ENCODE assay signal across 8 mouse cellular contexts in genomic region chr19:47537300-47537792, GRCm38 (mm10). TPM values are rescaled to one million over a fixed set of nuclear protein-coding genes. Genes with fewer than 3 reads are reported as not detected.
DNase-seq lines count a peak whose midpoint lies in the region; ATAC-seq and TF ChIP-seq lines count a peak whose summit lies in the region.

TSS of gene Stn1 (minus strand) at chr19:47537507.

- 5% methylated on average over 10 of the region's 10 CpGs for WGBS in forebrain, embryonic 15.5 days
- 2% methylated on average over 10 of the region's 10 CpGs for WGBS in intestine, embryonic 14.5 days
- WGBS in lung, embryonic 15.5 days, result 2% methylated on average over 10 of the region's 10 CpGs
- 5% methylated on average over 10 of the region's 10 CpGs for WGBS in small intestine, adult 2 months

- no peak for DNase-seq in gastrocnemius, postnatal 10 days
- DNase-seq in gastrocnemius, postnatal 14 days, result no peak
- no peak for DNase-seq in Patski (ENCODE audit: low read depth, low spot score)
- DNase-seq in intestine, embryonic 14.5 days (ENCODE audit: low spot score), result peak; percentile 64
- no peak for DNase-seq in natural killer cell, adult 2 months (ENCODE audit: low spot score in 2 of 2)

- peak within 1 kb of the TSS; percentile 63 for H3K4me3 ChIP-seq in forebrain, embryonic 15.5 days
- H3K4me3 ChIP-seq in intestine, embryonic 14.5 days (ENCODE audit: low read depth, low read length), result peak within 1 kb of the TSS; percentile 63
- peak within 1 kb of the TSS; percentile 58 for H3K4me3 ChIP-seq in lung, embryonic 15.5 days
- peak within 1 kb of the TSS; percentile 79 for H3K4me3 ChIP-seq in small intestine, adult 2 months (ENCODE audit: low read depth, low read length)

- POLR2A ChIA-PET in Patski (lab: Charles Lee), result no interaction called here

- H3K4me2 ChIP-seq in forebrain, embryonic 15.5 days (replicated peaks), result peak within 1 kb of the TSS; percentile 83
- H3K4me2 ChIP-seq in intestine, embryonic 14.5 days (ENCODE audit: low read length), result peak within 1 kb of the TSS; percentile 84
- peak within 1 kb of the TSS; percentile 79 for H3K4me2 ChIP-seq in lung, embryonic 15.5 days

- peak; percentile 13 for ATAC-seq in Patski
- peak; percentile 36 for ATAC-seq in forebrain, embryonic 15.5 days (replicated peaks)
- peak; percentile 11; the same call in 1 of the 2 replicates for ATAC-seq in intestine, embryonic 14.5 days (replicated peaks; ENCODE audit: low FRiP score, low TSS enrichment, low read depth)
- peak; percentile 48 for ATAC-seq in lung, embryonic 15.5 days (ENCODE audit: borderline replicate concordance, extremely low read depth, low FRiP score, low TSS enrichment)

- no peak for TF ChIP-seq POLR2A in small intestine, adult 2 months (IDR thresholded peaks at IDR 0.05; ENCODE audit: low read depth, low read length)

- no peaks in the 10 kb centered on the region for H3K9me3 ChIP-seq in forebrain, embryonic 15.5 days
- 0 out of 2 replicates have a peak, but pooled peaks cover 2% of the 10 kb centered on the region for H3K9me3 ChIP-seq in intestine, embryonic 14.5 days (ENCODE audit: control insufficient read depth, low read length)
- H3K9me3 ChIP-seq in lung, embryonic 15.5 days, result no peaks in the 10 kb centered on the region

- no peaks in the 10 kb centered on the region for H3K27me3 ChIP-seq in Patski
- H3K27me3 ChIP-seq in forebrain, embryonic 15.5 days, result no peaks in the 10 kb centered on the region
- H3K27me3 ChIP-seq in intestine, embryonic 14.5 days (replicated peaks; ENCODE audit: control insufficient read depth, insufficient read depth, low read length), result no peaks in the 10 kb centered on the region
- no peaks in the 10 kb centered on the region for H3K27me3 ChIP-seq in lung, embryonic 15.5 days
- no peaks in the 10 kb centered on the region for H3K27me3 ChIP-seq in small intestine, adult 2 months (ENCODE audit: control insufficient read depth, insufficient read depth, low read length)

- in situ Hi-C loops in Patski (cut with MboI; ENCODE audit: low pct_unique_long_range_greater_than_20kb), result loop anchor here (10.0 kb wide), 1 partner anchor 197 kb away; the partner anchor contains the start of gene Sfr1

- no peak for TF ChIP-seq CTCF in Patski (IDR thresholded peaks at IDR 0.05)
- no peak for TF ChIP-seq CTCF in small intestine, adult 2 months (IDR thresholded peaks at IDR 0.05; ENCODE audit: extremely low read depth, insufficient read length, insufficient replicate concordance, low read depth, low read length)

- H3K9ac ChIP-seq in forebrain, embryonic 15.5 days (replicated peaks), result peak within 1 kb of the TSS; percentile 65
- H3K9ac ChIP-seq in intestine, embryonic 14.5 days (ENCODE audit: low read length), result peak within 1 kb of the TSS; percentile 73
- peak within 1 kb of the TSS; percentile 69 for H3K9ac ChIP-seq in lung, embryonic 15.5 days

- peak within 1 kb of the TSS; percentile 76 for H3K27ac ChIP-seq in forebrain, embryonic 15.5 days (replicated peaks)
- peak within 1 kb of the TSS; percentile 92 for H3K27ac ChIP-seq in intestine, embryonic 14.5 days (ENCODE audit: low read depth)
- H3K27ac ChIP-seq in lung, embryonic 15.5 days, result peak within 1 kb of the TSS; percentile 94
- H3K27ac ChIP-seq in small intestine, adult 2 months (ENCODE audit: insufficient read depth, low read depth, low read length), result peak within 1 kb of the TSS; percentile 87

- intact Hi-C loops in gastrocnemius, postnatal 14 days (cut with DNase I; ENCODE audit: low total_unique reads), result no loop called here

- H3K36me3 ChIP-seq in forebrain, embryonic 15.5 days, result no peaks in the 10 kb centered on the region
- peaks cover 7% of the 10 kb centered on the region; the same call in 1 of the 2 replicates for H3K36me3 ChIP-seq in intestine, embryonic 14.5 days (ENCODE audit: control insufficient read depth, insufficient read depth, low read length)
- H3K36me3 ChIP-seq in lung, embryonic 15.5 days, result peaks cover 10% of the 10 kb centered on the region
- H3K36me3 ChIP-seq in small intestine, adult 2 months (ENCODE audit: control insufficient read depth, insufficient read depth, low read length), result no peaks in the 10 kb centered on the region

- CTCF ChIA-PET in Patski (lab: Charles Lee), result no interaction called here

- peaks cover 17% of the 10 kb centered on the region for H3K4me1 ChIP-seq in forebrain, embryonic 15.5 days
- H3K4me1 ChIP-seq in intestine, embryonic 14.5 days (replicated peaks; ENCODE audit: control insufficient read depth, insufficient read depth, low read length), result peaks cover 33% of the 10 kb centered on the region
- peaks cover 34% of the 10 kb centered on the region for H3K4me1 ChIP-seq in lung, embryonic 15.5 days
- H3K4me1 ChIP-seq in small intestine, adult 2 months (ENCODE audit: control insufficient read depth, insufficient read depth, insufficient read length, low read length), result peaks cover 16% of the 10 kb centered on the region; the same call in 1 of the 2 replicates

RNA-seq across cellular contexts. Expression of gene Stn1, which starts in this region (rescaled TPM):
- total RNA-seq in gastrocnemius, postnatal 10 days (2021), result 10 to 100 TPM; 10.5 to 15.2 TPM
- total RNA-seq in gastrocnemius, postnatal 14 days (2021), result 10 to 100 TPM in 1 of 2 experiments, 1 to 10 TPM in 1; 6.8 to 11.2 TPM
- polyA plus RNA-seq in Patski (2021), result 18.3 TPM
- polyA plus RNA-seq in forebrain, embryonic 15.5 days (2015; fragmentation: Nextera tagmentation; extraction: Ambion mirVana), result 33.6 and 36.2 TPM in 2 replicates
- polyA plus RNA-seq in intestine, embryonic 14.5 days (2014; fragmentation: Nextera tagmentation; extraction: Ambion mirVana), result 53.5 and 60.1 TPM in 2 replicates
- 55.9 TPM in 2 replicates for polyA plus RNA-seq in lung, embryonic 15.5 days (2015; fragmentation: Nextera tagmentation; extraction: Ambion mirVana)
- 9.2 and 15.0 TPM in 2 replicates for polyA plus RNA-seq in small intestine, adult 2 months (2012; rRNA removed)
